Mouse (Mus musculus) heart, postnatal 36 days (tissue): ENCODE data around the gene Vmn1r3. TPM values are rescaled to one million over a fixed set of nuclear protein-coding genes. Genes with fewer than 3 reads are reported as not detected.
A peak's percentile ranks its signal among the peaks of the same experiment; 100 is the strongest.
"Not testable (repeated sequence)": the region's sequence is repeated elsewhere in the genome, so short reads cannot be mapped to it uniquely, and the experiment has no call there.

Source experiments
- DNase-seq, 2 experiments: peaks; one replicate each; pipeline ENCODE4 v3.0.0; 2021 to 2022
- intact Hi-C: fragments of 180-260 bp; cut with DNase I; formaldehyde crosslinking; loops from one replicate; pipeline ENCODE4 v1.15.1; 2025
- total RNA-seq, 2 experiments: library from RNA; stranded (reverse); gene quantifications; 2 replicates each; pipeline ENCODE4 v1.2.3; 2021

Vmn1r3 gene
- not detected for total RNA-seq

GRCm38 (mm10) chr4:3185258-3185657, at the start of gene Vmn1r3:
Gene Vmn1r3, minus strand, starts transcription at chr4:3185358.
- DNase-seq, intact Hi-C loops: not testable (repeated sequence)

DNA sequence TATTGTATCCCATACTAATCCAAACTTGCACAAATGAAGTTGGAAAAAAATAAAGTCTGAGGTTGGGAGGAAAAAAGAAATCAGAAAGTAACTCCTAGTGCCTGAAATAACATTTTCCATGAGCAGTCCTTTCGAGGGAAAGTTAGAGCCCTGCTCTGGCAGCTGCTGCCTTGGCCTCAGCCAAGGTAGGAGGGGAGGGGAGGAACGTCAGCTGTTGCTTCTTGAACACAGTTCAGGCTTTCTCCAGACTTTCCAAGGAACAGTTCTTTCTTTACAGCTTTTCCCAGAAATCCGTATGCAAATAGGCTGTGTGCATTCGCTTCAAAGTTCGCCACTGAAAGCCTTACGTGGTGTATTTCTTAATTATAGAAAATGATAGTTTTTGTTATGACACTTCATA, 46.9 kb upstream of the Vmn1r3 start:
- peak; percentile 73 to 75 for DNase-seq
- intact Hi-C loops: no loop called here

- intact Hi-C loops: no loop called here
- DNase-seq: peak; percentile 70 to 71
These were observed 45.9 kb upstream of the Vmn1r3 start for GRCm38 (mm10) chr4:3230908-3231684.

DNA sequence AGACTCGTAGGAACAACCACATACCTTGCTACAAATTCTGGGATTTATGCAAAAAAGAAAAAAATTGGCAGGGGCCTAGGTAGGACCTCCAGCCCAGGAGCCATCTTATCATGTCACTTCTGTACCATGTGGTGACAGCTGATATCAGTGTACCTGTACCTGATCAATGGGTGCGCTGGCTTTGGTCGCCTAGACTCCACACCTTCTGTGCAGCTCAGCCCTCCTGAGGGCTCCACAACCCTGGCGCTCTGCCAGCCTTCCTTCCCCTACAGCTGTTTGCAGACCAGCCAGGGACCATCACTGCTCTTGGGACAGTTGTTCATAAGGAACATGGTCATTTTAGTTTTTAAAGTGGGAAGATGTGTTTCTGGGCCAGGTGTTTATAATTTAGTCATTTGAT, 44.4 kb upstream of the Vmn1r3 start:
- intact Hi-C loops: no loop called here
- peak; percentile 49 to 50 for DNase-seq

- DNase-seq: no peak
- intact Hi-C loops: no loop called here
These were observed 43.3 kb upstream of the Vmn1r3 start for GRCm38 (mm10) chr4:3228476-3228875.

DNA sequence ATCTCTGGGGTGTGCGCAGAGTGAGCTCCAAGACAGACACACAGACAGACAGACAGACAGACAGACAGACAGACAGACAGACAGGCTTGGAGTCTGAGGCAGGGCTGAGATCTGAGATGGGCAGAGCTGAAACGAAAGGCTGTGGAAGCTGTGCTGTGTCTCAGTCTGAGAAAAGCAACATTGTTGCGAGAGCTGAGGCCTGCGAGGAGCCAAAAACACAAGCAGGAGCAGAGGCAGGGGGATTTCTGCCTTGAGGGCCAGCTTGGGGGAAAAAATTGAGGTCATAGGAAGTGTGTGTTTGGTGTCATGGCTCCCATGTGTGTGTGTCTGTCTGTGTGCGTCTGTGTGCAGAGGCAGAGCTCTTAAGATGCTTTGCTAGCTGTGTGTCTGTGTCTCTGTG, 42.6 kb upstream of the Vmn1r3 start:
- no peak for DNase-seq

GRCm38 (mm10) chr4:3226488-3226887, 41.3 kb upstream of the Vmn1r3 start:
- no peak for DNase-seq
- intact Hi-C loops: no loop called here

More for the DNA sequence above, 42.6 kb upstream of the Vmn1r3 start:
- intact Hi-C loops: no loop called here

DNA sequence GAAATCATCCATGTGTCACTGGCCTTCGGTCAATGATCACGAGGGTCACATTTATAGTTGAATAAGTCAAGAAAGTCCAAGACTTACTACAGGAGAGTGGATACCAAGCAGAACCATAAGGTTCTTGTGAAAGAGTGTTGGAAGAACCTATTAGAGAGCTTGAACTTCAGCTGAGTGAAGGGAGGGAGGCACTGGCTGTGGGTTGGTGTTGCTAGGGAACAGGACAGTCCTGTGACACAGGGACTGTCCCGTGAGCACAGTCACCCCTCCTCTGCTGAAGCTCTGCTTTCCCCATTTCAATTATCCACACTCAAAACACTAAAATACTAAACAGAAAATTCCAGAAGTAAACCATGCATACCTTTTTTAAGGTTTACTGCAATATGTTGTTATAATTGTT, 40.3 kb upstream of the Vmn1r3 start:
- DNase-seq, intact Hi-C loops: not testable (repeated sequence)

DNA sequence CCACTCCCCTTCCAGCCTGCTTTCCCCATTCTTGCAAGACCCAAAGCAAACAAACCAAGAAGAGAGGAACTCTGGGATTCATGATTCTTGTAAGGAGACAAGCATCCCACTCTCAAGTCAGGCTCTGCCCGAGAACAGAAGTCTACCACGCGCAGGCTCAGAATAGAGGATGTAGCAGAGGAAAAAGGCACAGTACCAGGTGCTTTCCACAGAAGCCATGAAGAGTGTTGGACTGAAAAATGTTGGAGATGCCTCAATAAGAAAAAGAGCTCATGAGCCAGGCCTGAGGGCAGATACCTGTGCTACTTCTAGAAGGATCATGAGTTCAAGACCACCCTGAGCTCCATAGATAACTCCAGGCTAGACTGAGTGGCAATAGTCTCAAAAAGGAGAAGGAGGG, 39.7 kb upstream of the Vmn1r3 start:
- intact Hi-C loops, DNase-seq: not testable (repeated sequence)

GRCm38 (mm10) chr4:3223483-3224209, 38.5 kb upstream of the Vmn1r3 start:
- intact Hi-C loops, DNase-seq: not testable (repeated sequence)

GRCm38 (mm10) chr4:3216382-3216781, 31.2 kb upstream of the Vmn1r3 start:
- DNase-seq, intact Hi-C loops: not testable (repeated sequence)

- DNase-seq, intact Hi-C loops: not testable (repeated sequence)
These were observed 28.2 kb upstream of the Vmn1r3 start for GRCm38 (mm10) chr4:3213349-3213748.

GRCm38 (mm10) chr4:3209643-3210217, 24.6 kb upstream of the Vmn1r3 start:
- DNase-seq, intact Hi-C loops: not testable (repeated sequence)

- intact Hi-C loops, DNase-seq: not testable (repeated sequence)
These were observed 8.2 kb downstream of the Vmn1r3 start for GRCm38 (mm10) chr4:3176746-3177490.

- DNase-seq, intact Hi-C loops: not testable (repeated sequence)
These were observed 9.0 kb downstream of the Vmn1r3 start for GRCm38 (mm10) chr4:3176195-3176594.

GRCm38 (mm10) chr4:3175756-3176155, 9.4 kb downstream of the Vmn1r3 start:
- intact Hi-C loops: not testable (repeated sequence)

DNA sequence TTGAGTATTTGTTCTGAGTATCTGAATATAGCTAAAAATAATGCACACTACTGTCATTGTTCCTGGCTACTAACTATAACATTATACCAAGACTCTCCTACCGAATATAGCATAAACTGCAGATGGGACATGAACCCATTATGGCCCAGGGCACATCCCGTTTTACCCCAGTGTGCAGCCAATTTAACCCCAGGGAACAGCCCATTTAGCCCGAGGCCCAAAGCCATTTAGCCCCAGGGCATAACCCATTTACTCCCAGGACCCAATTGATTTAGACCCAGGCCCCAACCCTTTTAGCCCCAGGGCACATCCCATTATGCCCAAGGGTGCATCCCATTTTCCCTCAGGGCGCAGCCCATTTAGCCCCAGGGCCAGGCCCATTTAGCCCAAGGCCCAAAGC, 10.6 kb downstream of the Vmn1r3 start:
- DNase-seq, intact Hi-C loops: not testable (repeated sequence)

More at GRCm38 (mm10) chr4:3175756-3176155, 9.4 kb downstream of the Vmn1r3 start:
- DNase-seq: not testable (repeated sequence)

- DNase-seq, intact Hi-C loops: not testable (repeated sequence)
These were observed 18.1 kb downstream of the Vmn1r3 start, which contains the start of gene Vmn1r2 for GRCm38 (mm10) chr4:3167020-3167419. Gene Vmn1r2, plus strand, starts transcription at chr4:3167320.

DNA sequence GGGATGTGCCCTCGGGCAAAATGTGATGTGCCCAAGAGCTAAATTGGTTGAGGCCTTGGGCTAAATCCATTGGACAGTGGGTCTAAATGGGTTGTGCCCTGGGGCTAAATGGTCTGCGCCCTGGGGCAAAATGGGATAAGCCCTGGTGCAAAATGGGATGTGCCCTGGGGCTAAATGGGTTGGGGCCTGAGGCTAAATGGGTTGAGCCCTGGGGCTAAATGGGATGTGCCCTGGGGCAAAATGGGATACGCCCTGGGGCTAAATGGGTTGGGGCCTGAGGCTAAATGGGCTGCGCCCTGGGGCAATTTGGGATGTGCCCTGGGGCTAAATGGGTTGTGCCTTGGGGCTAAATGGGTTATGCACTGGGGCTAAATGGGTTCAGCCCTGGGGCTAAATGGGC, 20.1 kb downstream of the Vmn1r3 start:
- intact Hi-C loops: no loop called here
- peak in 1 of 2 experiments; percentile 22 for DNase-seq

GRCm38 (mm10) chr4:3164429-3164828, 20.7 kb downstream of the Vmn1r3 start:
- intact Hi-C loops: not testable (repeated sequence)

More at GRCm38 (mm10) chr4:3164429-3164828, 20.7 kb downstream of the Vmn1r3 start:
- DNase-seq: not testable (repeated sequence)
